Mouse (Mus musculus) MEL (cell line): ENCODE data around the gene C77080.

Source experiments
- CHD2 ChIP-seq: IDR thresholded peaks from 2 replicates; pipeline ENCODE4 v1.6.1; 2011; ENCODE audit warnings: low read length, improper control_type of control experiment
- E2F4 ChIP-seq: IDR thresholded peaks from 2 replicates; pipeline ENCODE4 v1.6.1; 2011; ENCODE audit warnings: low read depth, low read length, improper control_type of control experiment, borderline replicate concordance
- EP300 ChIP-seq, 2 experiments: IDR thresholded peaks; 2 replicates each; pipeline ENCODE4 v1.6.1; 2011; ENCODE audit warnings: improper control_type of control experiment in 2 of 2, low read length in 2 of 2, low read depth in 1 of 2, mild to moderate bottlenecking in 1 of 2
- HCFC1 ChIP-seq: IDR thresholded peaks from 2 replicates; pipeline ENCODE4 v1.6.1; 2012; ENCODE audit warnings: low read depth, mild to moderate bottlenecking, inconsistent platforms, low read length, improper control_type of control experiment, moderate library complexity
- NELFE ChIP-seq: IDR thresholded peaks from 2 replicates; pipeline ENCODE4 v1.6.1; 2011; ENCODE audit warnings: low read depth, low read length, improper control_type of control experiment
- RAD21 ChIP-seq: IDR thresholded peaks from 2 replicates; pipeline ENCODE4 v1.6.1; 2011; ENCODE audit warnings: mild to moderate bottlenecking, low read depth, low read length, improper control_type of control experiment
- RCOR1 ChIP-seq: IDR thresholded peaks from 2 replicates; pipeline ENCODE4 v1.6.1; 2012; ENCODE audit warnings: low read depth, mild to moderate bottlenecking, inconsistent platforms, low read length, improper control_type of control experiment
- TAL1 ChIP-seq: IDR thresholded peaks from 2 replicates; pipeline ENCODE4 v1.6.1; 2012; ENCODE audit warnings: mild to moderate bottlenecking, inconsistent platforms, low read length, moderate library complexity, mixed read lengths
- ZC3H11A ChIP-seq: IDR thresholded peaks from 2 replicates; pipeline ENCODE4 v1.6.1; 2012; ENCODE audit warnings: low read depth, mild to moderate bottlenecking, inconsistent platforms, low read length, improper control_type of control experiment

DNA sequence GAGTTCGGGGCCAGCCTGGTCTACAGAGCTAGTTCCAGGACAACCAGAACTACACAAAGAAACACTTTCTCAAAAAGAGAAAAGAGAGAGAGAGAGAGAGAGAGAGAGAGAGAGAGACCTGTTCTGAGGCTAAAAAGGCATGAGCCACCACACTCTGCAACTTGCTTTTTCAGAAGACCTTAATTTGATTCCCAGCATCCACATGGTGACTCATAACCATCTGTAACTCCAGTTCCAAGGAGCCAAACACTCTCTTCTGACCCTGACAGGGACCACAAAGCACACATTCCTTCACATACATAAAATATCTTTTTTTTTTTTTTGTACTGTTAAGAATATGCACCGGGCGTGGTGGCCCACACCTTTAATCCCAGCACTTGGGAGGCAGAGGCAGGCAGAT lies 6.6 kb downstream of the C77080 start:
- TF ChIP-seq CHD2 (no peak), RAD21 (no peak), EP300 (IDR thresholded peaks at IDR 0.05; ENCODE audit: low read depth in 1 of 2, low read length in 2 of 2) (no peak), ZC3H11A (no peak), TAL1 (no peak), E2F4 (no peak), RCOR1 (no peak), HCFC1 (no peak), NELFE (no peak)
